Mouse (Mus musculus) small intestine, adult 2 months (tissue): ENCODE measurements around the gene Chtop.

Source experiments
- CTCF ChIP-seq: fragments of 200-500 bp; IDR thresholded peaks from 2 replicates; pipeline ENCODE4 v1.5.1; 2012; ENCODE audit warnings: low read depth, mild to moderate bottlenecking, control low read depth, inconsistent platforms, low read length, moderate library complexity, mixed read lengths; ENCODE audit not compliant: insufficient replicate concordance, insufficient read length; ENCODE audit errors: extremely low read depth
- POLR2A ChIP-seq: fragments of 200-500 bp; IDR thresholded peaks from 2 replicates; pipeline ENCODE4 v1.6.1; 2012; ENCODE audit warnings: low read depth, mild to moderate bottlenecking, control low read depth, inconsistent platforms, low read length, moderate library complexity

GRCm38 (mm10) chr3:90466311-90466766, 43.0 kb downstream of the Chtop start:
- peak; percentile 66; the same call in 1 of the 2 replicates for TF ChIP-seq CTCF
- TF ChIP-seq POLR2A = no peak
